Mouse (Mus musculus): Measurements from ENCODE around the gene Ptchd1. TPM values are rescaled to one million over a fixed set of nuclear protein-coding genes. Genes with fewer than 3 reads are reported as not detected.
A peak's percentile ranks its signal among the peaks of the same experiment; 100 is the strongest.

The Ptchd1 gene
- polyA plus RNA-seq (2015; fragmentation: Nextera tagmentation; extraction: Ambion mirVana): 3.8 and 4.3 TPM in 2 replicates

DNA sequence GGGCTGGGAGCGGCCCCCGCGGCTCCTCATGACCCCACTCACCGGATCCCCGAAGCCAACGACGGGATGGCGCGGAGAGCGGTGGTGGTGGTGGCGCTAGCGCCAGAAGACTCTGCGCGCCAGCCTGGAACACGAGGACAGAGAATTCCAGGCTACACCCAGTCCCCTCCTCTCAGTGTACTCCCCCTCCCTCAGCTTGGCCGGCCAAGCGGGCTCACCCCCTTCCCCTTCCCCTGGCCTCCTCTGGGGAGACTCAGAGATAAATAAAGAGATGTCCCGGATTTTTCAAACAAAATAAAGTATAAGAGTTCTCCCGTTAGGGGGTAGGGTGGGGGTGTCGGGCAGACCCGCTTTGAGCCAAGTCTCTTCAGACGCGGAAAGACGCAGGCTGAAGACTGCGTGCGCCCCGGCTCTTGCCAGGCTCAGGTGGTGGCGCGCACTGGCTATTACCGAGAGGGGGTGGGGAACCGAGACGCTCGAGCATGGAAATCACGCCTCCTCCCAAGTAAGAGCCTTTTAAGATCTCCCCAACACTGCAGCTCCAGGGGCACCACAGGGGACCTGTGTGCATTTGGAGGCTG is at the start of gene Ptchd1:
Gene Ptchd1 (minus strand): TSS at position 114 of the 581 bp plus-strand sequence.
- 16% methylated on average over 34 of the region's 34 CpGs for WGBS
- Histone ChIP-seq H3K9me3 (no peaks in the 10 kb centered on the region), H3K4me2 (peak within 1 kb of the TSS; percentile 80), H3K27me3 (replicated peaks) (peaks cover 26% of the 10 kb centered on the region; the same call in 1 of the 2 replicates), H3K27ac (no peak within 1 kb of the TSS), H3K36me3 (no peaks in the 10 kb centered on the region), H3K4me1 (no peaks in the 10 kb centered on the region), H3K9ac (no peak within 1 kb of the TSS), H3K4me3 (replicated peaks) (peak within 1 kb of the TSS; percentile 46)
- peak; percentile 47; the same call in 1 of the 2 replicates for ATAC-seq (ENCODE audit: insufficient read depth, low FRiP score, low read depth)

DNA sequence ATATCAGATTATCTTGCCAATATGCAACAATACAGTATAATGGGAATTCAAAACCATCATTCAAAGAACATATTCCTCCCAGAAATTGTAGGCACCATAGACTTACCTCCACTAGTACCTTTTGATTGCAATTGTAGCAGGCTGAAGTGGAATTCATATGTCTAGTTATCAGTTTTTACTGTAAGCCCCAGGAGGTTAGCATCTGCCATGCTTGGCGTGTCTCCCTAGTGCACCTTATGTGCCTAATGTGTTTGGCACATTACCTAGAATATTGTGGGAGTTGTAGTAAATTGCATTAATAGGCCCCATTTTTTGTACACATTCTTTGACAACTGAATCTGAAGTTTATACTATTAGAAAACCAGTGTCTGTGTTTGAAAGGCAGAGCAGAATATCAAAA is 34.4 kb upstream of the Ptchd1 start:
- H3K9ac ChIP-seq: no peak overlapping the region
- H3K4me2 ChIP-seq: no peak overlapping the region
- 76% methylated on average over 1 of the region's 1 CpGs for WGBS
- H3K4me1 ChIP-seq: no peaks in the 10 kb centered on the region
- H3K27me3 ChIP-seq (replicated peaks): no peaks in the 10 kb centered on the region
- H3K36me3 ChIP-seq: no peaks in the 10 kb centered on the region
- ATAC-seq (ENCODE audit: insufficient read depth, low FRiP score, low read depth): no peak
- H3K27ac ChIP-seq: no peak overlapping the region
- H3K4me3 ChIP-seq (replicated peaks): no peak overlapping the region
- no peaks in the 10 kb centered on the region for H3K9me3 ChIP-seq

DNA sequence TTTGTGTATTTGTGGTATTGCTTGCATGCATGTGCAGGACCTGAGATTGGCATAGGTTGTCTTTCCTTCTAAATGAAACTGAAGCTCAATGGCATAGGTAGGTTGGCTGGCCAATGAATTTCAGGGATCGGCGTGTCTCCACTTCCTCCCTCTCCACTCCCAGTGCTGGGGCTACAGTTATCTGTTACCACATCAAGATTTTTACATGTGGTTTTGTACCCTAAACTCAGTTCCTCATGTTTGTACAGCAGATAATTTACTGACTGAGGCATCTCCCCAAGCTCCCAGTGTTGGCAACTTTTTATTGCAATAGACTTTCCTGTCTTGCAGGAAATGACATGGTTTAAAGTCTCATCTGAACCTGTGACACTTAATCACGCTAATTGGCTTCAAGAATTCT is 22.4 kb upstream of the Ptchd1 start:
- Histone ChIP-seq H3K4me3 (replicated peaks) (no peak overlapping the region), H3K27ac (no peak overlapping the region), H3K36me3 (no peaks in the 10 kb centered on the region), H3K9me3 (no peaks in the 10 kb centered on the region), H3K4me1 (no peaks in the 10 kb centered on the region), H3K27me3 (replicated peaks) (no peaks in the 10 kb centered on the region), H3K4me2 (no peak overlapping the region), H3K9ac (no peak overlapping the region)
- ATAC-seq (ENCODE audit: insufficient read depth, low FRiP score, low read depth): no peak
- 85% methylated on average over 3 of the region's 3 CpGs for WGBS

DNA sequence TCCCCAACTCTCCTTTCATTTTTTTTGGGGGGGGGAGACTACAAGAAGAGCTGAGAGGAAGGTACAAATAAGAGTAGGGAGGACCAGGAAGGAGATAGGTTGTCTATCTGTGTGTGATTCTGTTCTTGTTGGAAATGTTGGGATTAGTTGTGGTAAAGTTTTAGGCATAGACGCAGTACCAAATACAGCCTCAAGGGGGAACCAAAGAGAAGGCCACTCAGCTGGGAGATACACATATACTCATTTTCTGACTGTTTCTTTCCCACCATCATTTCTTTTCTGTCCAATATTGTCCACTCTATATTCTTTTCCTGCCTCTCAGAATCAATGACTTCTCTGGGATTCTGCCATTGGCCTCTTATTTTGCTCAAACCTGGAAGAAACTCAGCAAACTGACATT is 20.4 kb upstream of the Ptchd1 start:
- Histone ChIP-seq H3K4me2 (no peak overlapping the region), H3K4me3 (replicated peaks) (no peak overlapping the region), H3K4me1 (no peaks in the 10 kb centered on the region), H3K27ac (no peak overlapping the region), H3K36me3 (no peaks in the 10 kb centered on the region), H3K27me3 (replicated peaks) (no peaks in the 10 kb centered on the region), H3K9me3 (no peaks in the 10 kb centered on the region), H3K9ac (no peak overlapping the region)
- 38% methylated on average over 1 of the region's 1 CpGs for WGBS
- ATAC-seq (ENCODE audit: insufficient read depth, low FRiP score, low read depth): no peak

DNA sequence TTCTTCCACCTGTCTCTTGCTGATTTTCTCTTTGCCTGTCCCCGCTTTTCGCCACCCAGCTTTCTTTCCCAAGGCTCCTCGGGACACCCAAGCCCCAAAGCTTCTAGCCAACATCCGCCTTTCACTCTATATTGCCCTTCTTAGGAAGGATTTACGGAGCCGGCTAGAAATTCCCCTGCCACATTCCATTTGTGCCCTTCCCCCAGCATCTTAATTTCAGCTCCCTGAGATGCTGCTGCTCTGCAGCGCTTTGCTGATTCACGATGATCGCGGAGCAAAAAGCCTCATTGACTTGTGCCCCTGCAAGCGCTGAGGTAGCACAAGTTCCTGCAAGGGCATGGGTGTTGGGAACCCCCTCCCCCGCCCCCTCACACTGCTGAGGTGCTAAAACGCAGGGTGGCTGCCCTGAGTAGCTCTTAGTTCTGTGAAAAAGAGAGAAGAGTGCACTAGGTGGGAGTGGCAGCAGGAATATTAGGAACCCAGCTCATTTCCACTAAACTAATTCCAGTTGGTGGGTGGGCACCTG is 2.1 kb upstream of the Ptchd1 start:
- H3K27me3 ChIP-seq (replicated peaks): peaks cover 26% of the 10 kb centered on the region; the same call in 1 of the 2 replicates
- 13% methylated on average over 13 of the region's 13 CpGs for WGBS
- no peak for ATAC-seq (ENCODE audit: insufficient read depth, low FRiP score, low read depth)

DNA sequence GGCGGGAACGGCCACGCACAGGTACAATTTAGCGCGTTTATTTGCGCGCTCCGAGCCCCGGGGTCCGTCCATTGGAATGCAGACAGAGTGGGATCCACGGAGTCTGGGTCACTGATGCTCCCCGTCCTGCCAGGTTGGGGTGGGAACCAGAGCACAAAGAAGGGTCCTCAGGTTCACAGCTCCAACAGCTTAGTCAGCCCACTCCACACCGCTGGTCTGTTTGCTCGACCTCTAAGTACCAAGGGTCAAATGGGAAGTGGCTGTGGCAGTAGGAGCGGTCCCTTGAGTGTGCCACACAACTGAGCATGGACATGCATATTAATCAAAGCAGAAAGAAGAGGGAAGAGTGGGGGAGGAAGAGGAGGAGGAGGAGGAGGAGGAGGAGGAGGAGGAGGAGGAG is 1.3 kb upstream of the Ptchd1 start:
- ATAC-seq (ENCODE audit: insufficient read depth, low FRiP score, low read depth): no peak
- H3K4me3 ChIP-seq (replicated peaks): peak overlapping the region; percentile 46
- H3K36me3 ChIP-seq: no peaks in the 10 kb centered on the region
- 9% methylated on average over 15 of the region's 15 CpGs for WGBS
- peaks cover 26% of the 10 kb centered on the region; the same call in 1 of the 2 replicates for H3K27me3 ChIP-seq (replicated peaks)
- H3K9ac ChIP-seq: no peak overlapping the region
- H3K27ac ChIP-seq: no peak overlapping the region
- no peaks in the 10 kb centered on the region for H3K9me3 ChIP-seq
- no peaks in the 10 kb centered on the region for H3K4me1 ChIP-seq
- H3K4me2 ChIP-seq: peak overlapping the region; percentile 80

More for the DNA sequence above, 2.1 kb upstream of the Ptchd1 start:
- Histone ChIP-seq H3K36me3 (no peaks in the 10 kb centered on the region), H3K4me1 (no peaks in the 10 kb centered on the region), H3K9me3 (no peaks in the 10 kb centered on the region), H3K27ac (no peak overlapping the region), H3K4me2 (peak overlapping the region; percentile 25; the same call in 1 of the 2 replicates), H3K4me3 (replicated peaks) (no peak overlapping the region), H3K9ac (no peak overlapping the region)

DNA sequence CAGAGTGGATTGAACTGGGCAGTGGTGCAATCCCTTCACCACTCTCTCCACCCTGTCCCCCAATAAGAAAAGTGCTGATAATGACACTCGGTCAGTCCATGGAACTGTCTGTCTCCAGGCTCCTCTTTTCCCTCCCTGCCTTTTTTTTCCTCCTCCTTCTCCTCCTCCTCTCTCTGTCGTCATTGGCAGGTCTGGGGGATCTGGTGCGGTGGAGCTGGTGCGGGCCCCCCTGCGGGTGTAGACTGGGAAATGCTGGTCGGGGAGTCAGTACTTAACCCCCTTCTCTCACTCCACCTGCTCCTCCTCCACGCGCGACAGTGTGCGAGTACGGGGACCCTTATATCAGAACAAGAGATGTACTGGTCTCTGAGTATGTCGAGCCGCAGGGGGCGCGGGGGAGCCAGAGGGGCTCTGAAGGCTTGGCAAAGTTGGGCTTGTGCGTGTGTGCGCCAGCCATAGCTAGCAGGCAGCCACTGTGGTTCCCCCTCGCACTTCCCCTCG is 777 bp upstream of the Ptchd1 start, which contains the start of gene Gm15155:
Gene Gm15155 (plus strand): TSS at position 401 of the 501 bp plus-strand sequence.
- WGBS: 14% methylated on average over 19 of the region's 19 CpGs
- peaks cover 26% of the 10 kb centered on the region; the same call in 1 of the 2 replicates for H3K27me3 ChIP-seq (replicated peaks)
- no peaks in the 10 kb centered on the region for H3K36me3 ChIP-seq
- H3K4me3 ChIP-seq (replicated peaks): peak within 1 kb of the TSS; percentile 46
- no peak within 1 kb of the TSS for H3K27ac ChIP-seq
- H3K4me2 ChIP-seq: peak within 1 kb of the TSS; percentile 80
- H3K4me1 ChIP-seq: no peaks in the 10 kb centered on the region
- ATAC-seq (ENCODE audit: insufficient read depth, low FRiP score, low read depth): no peak
- no peak within 1 kb of the TSS for H3K9ac ChIP-seq
- no peaks in the 10 kb centered on the region for H3K9me3 ChIP-seq

DNA sequence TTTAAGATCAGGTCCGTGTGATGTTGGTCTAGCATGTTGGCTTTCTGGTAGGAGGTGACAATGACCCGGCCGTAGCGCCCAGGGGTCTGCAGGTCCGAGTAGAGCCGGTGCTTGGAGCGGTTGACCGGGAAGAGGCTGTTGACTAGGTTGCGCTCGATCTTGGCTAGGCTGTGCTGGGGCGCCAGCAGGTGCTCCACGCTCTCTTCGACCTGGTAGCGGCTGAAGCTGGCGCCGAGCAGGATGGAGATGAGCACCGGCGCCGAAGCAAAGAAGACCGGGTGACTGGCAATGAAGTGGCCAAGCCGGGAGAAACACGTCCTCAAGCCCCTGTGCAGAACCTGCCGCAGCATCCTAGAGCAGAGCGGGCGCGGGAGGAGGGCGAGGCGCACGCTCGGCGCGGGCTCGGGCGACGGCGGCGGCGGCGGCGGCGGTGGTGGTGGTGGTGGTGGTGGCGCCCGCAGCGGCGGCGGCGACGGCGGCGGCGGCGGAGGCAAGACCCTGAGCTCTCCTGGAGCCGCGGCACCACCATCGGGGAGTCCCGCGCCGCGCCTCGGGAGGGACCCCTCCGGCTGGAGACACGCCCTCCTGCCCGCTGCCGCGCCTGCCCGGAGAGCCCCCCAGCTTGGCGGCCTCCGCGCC is 534 bp downstream of the Ptchd1 start:
- Histone ChIP-seq H3K27me3 (replicated peaks) (peaks cover 26% of the 10 kb centered on the region; the same call in 1 of the 2 replicates), H3K4me3 (replicated peaks) (peak overlapping the region; percentile 46), H3K36me3 (no peaks in the 10 kb centered on the region), H3K9me3 (no peaks in the 10 kb centered on the region), H3K4me2 (peak overlapping the region; percentile 80), H3K9ac (no peak overlapping the region), H3K27ac (no peak overlapping the region), H3K4me1 (no peaks in the 10 kb centered on the region)
- WGBS: 23% methylated on average over 25 of the region's 69 CpGs
- ATAC-seq (ENCODE audit: insufficient read depth, low FRiP score, low read depth): peak; percentile 35; the same call in 1 of the 2 replicates

DNA sequence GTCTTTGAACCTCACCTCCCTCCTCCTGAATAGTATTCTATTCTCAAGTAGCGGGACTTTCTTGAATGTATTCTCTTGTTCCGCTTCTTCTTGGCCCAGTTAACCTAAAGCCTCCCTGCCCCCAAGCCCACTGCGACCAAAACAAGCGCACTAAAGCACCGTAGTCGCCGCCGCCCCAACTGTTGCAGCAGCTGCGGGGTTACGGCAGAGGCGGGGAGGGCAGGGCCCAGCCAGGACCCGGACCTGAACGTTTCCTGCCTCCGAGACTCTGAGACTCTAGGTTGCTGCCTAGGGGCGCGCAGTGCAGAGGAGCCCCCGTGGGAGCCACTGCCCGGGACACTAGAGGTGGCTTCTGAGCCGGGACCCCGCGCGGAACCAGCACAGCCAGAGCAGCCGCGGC is 1.1 kb downstream of the Ptchd1 start:
- peaks cover 26% of the 10 kb centered on the region; the same call in 1 of the 2 replicates for H3K27me3 ChIP-seq (replicated peaks)
- peak overlapping the region; percentile 46 for H3K4me3 ChIP-seq (replicated peaks)
- H3K27ac ChIP-seq: no peak overlapping the region
- no peak for ATAC-seq (ENCODE audit: insufficient read depth, low FRiP score, low read depth)
- H3K4me1 ChIP-seq: no peaks in the 10 kb centered on the region
- H3K36me3 ChIP-seq: no peaks in the 10 kb centered on the region
- H3K9ac ChIP-seq: no peak overlapping the region
- H3K9me3 ChIP-seq: no peaks in the 10 kb centered on the region
- WGBS: 12% methylated on average over 24 of the region's 24 CpGs
- H3K4me2 ChIP-seq: peak overlapping the region; percentile 80

DNA sequence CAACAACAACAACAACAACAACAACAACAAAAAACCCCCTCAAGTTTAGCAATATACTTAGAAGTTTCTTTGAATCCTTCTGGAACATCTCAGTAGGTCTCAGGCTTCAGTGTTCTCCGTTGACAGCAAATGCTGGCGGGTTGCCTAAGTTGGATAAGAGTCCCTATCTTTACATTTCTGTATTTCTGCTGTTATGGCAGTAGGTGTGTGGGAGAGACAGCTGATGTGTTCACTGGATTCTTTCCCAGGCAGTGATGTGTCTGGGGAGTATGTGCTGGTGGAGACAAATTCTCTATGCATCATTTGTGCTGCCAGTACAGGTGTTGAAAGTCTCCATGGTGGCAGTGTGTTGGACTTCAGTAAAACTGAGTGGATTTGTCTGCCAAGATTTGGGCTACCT is 22.4 kb downstream of the Ptchd1 start:
- H3K4me2 ChIP-seq: no peak overlapping the region
- H3K4me3 ChIP-seq (replicated peaks): no peak overlapping the region
- no peaks in the 10 kb centered on the region for H3K36me3 ChIP-seq
- no peak overlapping the region for H3K27ac ChIP-seq
- 74% methylated on average over 2 of the region's 2 CpGs for WGBS
- no peak for ATAC-seq (ENCODE audit: insufficient read depth, low FRiP score, low read depth)
- no peaks in the 10 kb centered on the region for H3K4me1 ChIP-seq
- no peaks in the 10 kb centered on the region for H3K27me3 ChIP-seq (replicated peaks)
- no peaks in the 10 kb centered on the region for H3K9me3 ChIP-seq
- no peak overlapping the region for H3K9ac ChIP-seq

DNA sequence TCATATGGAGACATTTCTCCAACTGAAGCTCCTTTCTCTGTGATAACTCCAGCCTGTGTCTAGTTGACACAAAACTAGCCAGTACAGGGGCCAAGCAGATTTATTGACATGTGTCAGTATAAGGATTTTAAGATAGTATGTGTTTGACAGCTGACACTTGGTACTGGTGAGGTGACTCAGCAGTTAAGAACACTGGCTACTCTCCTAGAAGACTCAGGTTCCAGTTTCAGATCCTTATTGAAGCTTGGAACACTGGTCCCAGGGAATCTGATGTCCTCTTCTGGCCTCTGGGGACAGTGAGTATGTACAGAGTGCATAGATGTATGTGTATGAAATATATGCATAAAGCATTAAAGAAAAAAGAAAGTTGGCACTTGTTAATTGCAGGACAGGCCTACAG is 27.2 kb downstream of the Ptchd1 start:
- H3K36me3 ChIP-seq: no peaks in the 10 kb centered on the region
- no peak overlapping the region for H3K9ac ChIP-seq
- H3K9me3 ChIP-seq: no peaks in the 10 kb centered on the region
- no peak overlapping the region for H3K4me2 ChIP-seq
- no peak for ATAC-seq (ENCODE audit: insufficient read depth, low FRiP score, low read depth)
- H3K4me1 ChIP-seq: no peaks in the 10 kb centered on the region
- H3K4me3 ChIP-seq (replicated peaks): no peak overlapping the region
- H3K27me3 ChIP-seq (replicated peaks): no peaks in the 10 kb centered on the region
- H3K27ac ChIP-seq: no peak overlapping the region

DNA sequence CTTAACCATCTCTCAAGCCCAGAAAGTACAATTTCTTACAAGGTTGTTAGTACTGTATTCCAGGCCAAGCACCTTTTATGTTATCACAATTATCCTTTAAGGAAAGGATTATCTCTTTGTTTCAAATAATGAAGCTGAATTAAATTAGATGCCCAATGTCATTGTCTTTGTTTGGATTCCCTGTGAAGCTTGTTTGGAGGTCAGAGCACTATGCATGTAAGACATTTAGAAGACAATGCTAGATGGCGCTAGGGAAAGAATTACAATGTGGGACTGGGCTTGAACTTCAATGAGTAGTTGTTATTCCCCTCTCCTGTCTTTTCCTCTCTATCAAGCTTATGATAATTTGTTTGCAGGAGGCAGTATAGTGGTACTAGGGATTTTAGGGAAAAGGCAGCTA is 28.9 kb downstream of the Ptchd1 start:
- Histone ChIP-seq H3K27ac (no peak overlapping the region), H3K4me2 (no peak overlapping the region), H3K36me3 (no peaks in the 10 kb centered on the region), H3K9ac (no peak overlapping the region), H3K4me1 (no peaks in the 10 kb centered on the region), H3K4me3 (replicated peaks) (no peak overlapping the region), H3K9me3 (no peaks in the 10 kb centered on the region), H3K27me3 (replicated peaks) (no peaks in the 10 kb centered on the region)
- WGBS: 63% methylated on average over 1 of the region's 1 CpGs
- no peak for ATAC-seq (ENCODE audit: insufficient read depth, low FRiP score, low read depth)
